Mouse (Mus musculus) liver, postnatal 0 days (tissue): ENCODE measurements around the gene Apcs.

Experiments used
- CTCF ChIP-seq: sonication (generic); IDR thresholded peaks from 2 replicates; pipeline ENCODE4 v1.5.1; 2016; ENCODE audit warnings: antibody characterized with exemption, low read depth
- EP300 ChIP-seq: IDR thresholded peaks from 2 replicates; pipeline ENCODE4 v1.6.1; 2016; ENCODE audit warnings: antibody characterized with exemption, low read depth, mild to moderate bottlenecking

DNA sequence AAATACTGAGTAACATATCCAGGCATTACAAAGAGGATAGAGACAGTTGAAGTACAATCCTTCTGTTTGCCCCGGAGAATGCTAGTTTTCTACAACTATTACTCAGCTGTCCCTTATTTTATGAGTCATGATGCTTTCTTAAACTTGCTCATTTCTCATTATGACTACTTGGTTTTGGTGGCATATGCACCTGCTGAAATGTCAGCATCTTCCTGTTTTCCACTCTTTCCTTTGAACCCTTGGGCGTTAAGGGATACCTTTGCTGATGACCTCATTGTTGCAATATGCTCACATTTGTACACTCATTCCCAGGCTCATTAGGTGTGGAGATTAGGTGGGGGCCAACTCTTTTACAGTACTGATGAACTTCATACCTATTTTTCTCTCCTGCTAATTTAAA is 594 bp upstream of the Apcs start:
- no peak for TF ChIP-seq CTCF
- no peak for TF ChIP-seq EP300
